In genomic region chr7:105767729-105768165, GRCm38 (mm10) we compare ENCODE assay signal across 8 mouse cellular contexts. TPM values are rescaled to one million over a fixed set of nuclear protein-coding genes. Genes with fewer than 3 reads are reported as not detected.
A peak's percentile ranks its signal among the peaks of the same experiment; 100 is the strongest.
DNase-seq lines count a peak whose midpoint lies in the region; ATAC-seq lines count a peak whose summit lies in the region.
"Had no signal": no experiment of that assay in that cellular context is flagged by ENCODE, and none has a peak within 500 bp of the region (broad histone marks: within the 10 kb centered on the region; RNA-seq: fewer than 3 reads in every experiment).

No protein-coding gene starts in this region.

- H3K36me3 ChIP-seq in kidney, embryonic 14.5 days (ENCODE audit: control insufficient read depth, insufficient read depth, low read length), result peaks cover 70% of the 10 kb centered on the region

- H3K4me3 ChIP-seq in kidney, embryonic 14.5 days (ENCODE audit: low read length), result no peak overlapping the region
- H3K4me3 ChIP-seq: myocyte had no signal

- H3K4me2 ChIP-seq in kidney, embryonic 14.5 days (replicated peaks; ENCODE audit: low read depth, low read length), result no peak overlapping the region; the same call in 1 of the 2 replicates

- peak; percentile 47; the same call in 1 of the 2 replicates for ATAC-seq in kidney, embryonic 14.5 days (ENCODE audit: low FRiP score, low TSS enrichment)

- no peaks in the 10 kb centered on the region for H3K9me3 ChIP-seq in kidney, embryonic 14.5 days (ENCODE audit: control insufficient read depth, low read length)

- H3K27me3 ChIP-seq in kidney, embryonic 14.5 days (ENCODE audit: control insufficient read depth, insufficient read depth, low read length), result no peaks in the 10 kb centered on the region

- H3K4me1 ChIP-seq in kidney, embryonic 14.5 days (ENCODE audit: control insufficient read depth, insufficient read depth, low read length), result peaks cover 20% of the 10 kb centered on the region

- H3K9ac ChIP-seq in kidney, embryonic 14.5 days (ENCODE audit: low read depth, low read length), result no peak overlapping the region

- no peak overlapping the region for H3K27ac ChIP-seq in kidney, embryonic 14.5 days (ENCODE audit: low read depth, low read length)

- 16% methylated on average over 6 of the region's 6 CpGs for WGBS in kidney, embryonic 14.5 days

- peak; percentile 37 for DNase-seq in embryo, embryonic 9.5 days (ENCODE audit: extremely low spot score)
- DNase-seq in forelimb bud, embryonic 11.5 days (ENCODE audit: low read depth, low spot score), result peak; percentile 40
- peak; percentile 60 for DNase-seq in mesoderm, embryonic 11.5 days (ENCODE audit: low read depth, low spot score)
- DNase-seq in right cerebral cortex, postnatal 14 days, result no peak
- DNase-seq in gastrocnemius, adult 8-10 months (ENCODE audit: low spot score in 2 of 2), result no peak
- DNase-seq in ovary, postnatal 10 days (ENCODE audit: low spot score), result no peak

RNA-seq across cellular contexts. Expression of gene Tpp1, which starts 15.7 kb away (rescaled TPM):
- 58.0 and 86.4 TPM in 2 replicates for polyA plus RNA-seq in kidney, embryonic 14.5 days (2014; fragmentation: Nextera tagmentation; extraction: Ambion mirVana)
- total RNA-seq in gastrocnemius, adult 8-10 months (2022), result 10 to 100 TPM; 35.3 to 54.3 (median 47.8) TPM

RNA-seq across cellular contexts. Expression of gene Dchs1, which starts 19.7 kb away (rescaled TPM):
- polyA plus RNA-seq in kidney, embryonic 14.5 days (2014; fragmentation: Nextera tagmentation; extraction: Ambion mirVana), result 13.1 and 19.0 TPM in 2 replicates
- 1 to 10 TPM; 1.4 to 2.1 (median 1.7) TPM for total RNA-seq in gastrocnemius, adult 8-10 months (2022)

RNA-seq across cellular contexts. Expression of gene Taf10, which starts 23.6 kb away (rescaled TPM):
- 180 and 241 TPM in 2 replicates for polyA plus RNA-seq in kidney, embryonic 14.5 days (2014; fragmentation: Nextera tagmentation; extraction: Ambion mirVana)
- total RNA-seq in gastrocnemius, adult 8-10 months (2022), result 100 to 1,000 TPM in 1 of 4 experiments, 10 to 100 TPM in 3; 89.4 to 106 (median 97.8) TPM

RNA-seq across cellular contexts. Expression of gene Rrp8, which starts 30.6 kb away (rescaled TPM):
- polyA plus RNA-seq in kidney, embryonic 14.5 days (2014; fragmentation: Nextera tagmentation; extraction: Ambion mirVana), result 28.5 and 46.7 TPM in 2 replicates
- total RNA-seq in gastrocnemius, adult 8-10 months (2022), result 10 to 100 TPM; 10.5 to 15.6 (median 13.4) TPM

RNA-seq across cellular contexts. Expression of gene Ilk, which starts 31.4 kb away (rescaled TPM):
- polyA plus RNA-seq in kidney, embryonic 14.5 days (2014; fragmentation: Nextera tagmentation; extraction: Ambion mirVana), result 249 and 305 TPM in 2 replicates
- total RNA-seq in gastrocnemius, adult 8-10 months (2022), result 10 to 100 TPM; 35.7 to 41.8 (median 38.3) TPM

Comparison
In these comparisons a context has a peak if more than half of its experiments do, and no peak if none do; other contexts are left out.
1. DNase-seq: peak in embryo, embryonic 9.5 days (single experiment), forelimb bud, embryonic 11.5 days (single experiment) and mesoderm, embryonic 11.5 days (single experiment); none in right cerebral cortex, postnatal 14 days (single experiment), gastrocnemius, adult 8-10 months (0 of 2) and ovary, postnatal 10 days (single experiment).